Mouse (Mus musculus): ENCODE results near the gene Tmem94. TPM values are rescaled to one million over a fixed set of nuclear protein-coding genes. Genes with fewer than 3 reads are reported as not detected.

Tmem94 gene
- polyA plus RNA-seq, 1 experiment, result 84.7 TPM

DNA sequence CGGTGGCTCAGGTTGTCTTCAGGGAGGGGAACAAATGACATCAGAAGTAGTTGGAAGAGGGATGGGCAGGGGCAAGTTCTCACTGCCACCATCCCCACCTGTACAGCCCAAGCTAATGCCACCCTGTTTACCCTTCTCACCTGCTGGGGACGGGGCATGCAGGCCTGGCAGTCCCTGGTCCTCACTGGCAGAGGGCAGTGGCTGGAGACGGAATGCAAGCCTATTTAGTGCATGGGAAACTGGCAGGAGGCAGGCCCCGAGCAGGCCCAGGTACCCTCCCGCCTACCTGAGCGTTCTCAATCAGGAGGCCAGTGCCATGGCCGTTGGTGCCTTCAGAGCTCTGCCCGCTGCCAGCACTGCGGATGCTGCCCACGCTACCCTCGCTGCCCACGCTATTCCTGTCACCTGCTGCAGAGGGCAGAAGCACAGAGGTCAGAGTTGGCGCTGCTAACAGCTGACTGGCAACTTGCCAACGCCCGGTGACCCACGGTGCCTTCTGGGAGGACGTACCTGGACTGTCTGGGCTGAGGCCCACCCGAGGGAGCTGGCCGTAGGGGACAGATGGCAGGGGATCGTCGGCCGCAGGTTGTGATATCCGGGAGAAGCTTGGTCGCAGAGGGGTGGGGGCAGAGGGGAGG lies 38.0 kb downstream of the Tmem94 start:
- Histone ChIP-seq H3K4me3 (ENCODE audit: control insufficient read depth, insufficient read depth, low read length) (no peak overlapping the region), H3K36me3 (ENCODE audit: control insufficient read depth, insufficient read depth, low read length) (peaks cover under 1% of the 10 kb centered on the region; the same call in 1 of the 2 replicates)
- WGBS, result 96% methylated on average over 24 of the region's 24 CpGs

DNA sequence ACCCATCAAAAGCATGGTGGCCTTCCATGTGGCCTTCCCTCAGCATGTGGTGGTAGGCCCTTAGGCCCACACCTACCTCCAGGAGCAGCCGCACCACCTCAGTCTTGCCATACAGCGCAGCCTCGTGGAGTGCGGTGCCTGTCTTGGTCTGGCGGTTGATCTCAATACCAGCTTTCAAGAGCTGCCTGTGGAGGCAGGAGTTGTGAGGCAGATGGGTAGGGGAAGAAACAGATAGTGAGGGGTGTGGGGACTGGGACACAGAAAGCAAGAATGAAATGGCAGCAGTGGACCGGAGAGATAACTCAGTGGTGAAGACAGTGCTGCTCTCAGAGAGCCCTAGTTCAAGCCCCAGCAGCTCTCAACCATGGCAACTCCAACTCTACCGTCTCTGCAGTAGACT lies 39.8 kb downstream of the Tmem94 start:
- TF ChIP-seq POLR2A (IDR thresholded peaks at IDR 0.05; ENCODE audit: control insufficient read depth, extremely low read depth, insufficient read depth, low read length, poor library complexity), result no peak
- TF ChIP-seq CTCF (IDR thresholded peaks at IDR 0.05; ENCODE audit: borderline replicate concordance, control insufficient read depth, extremely low read depth, insufficient read depth, low read length, poor library complexity), result no peak
- Histone ChIP-seq H3K36me3 (ENCODE audit: control insufficient read depth, insufficient read depth, low read length) (no peaks in the 10 kb centered on the region), H3K27me3 (ENCODE audit: control insufficient read depth, insufficient read depth, low read length) (no peaks in the 10 kb centered on the region), H3K4me1 (replicated peaks; ENCODE audit: control insufficient read depth, insufficient read depth, low read length) (peaks cover 7% of the 10 kb centered on the region; the same call in 1 of the 2 replicates), H3K4me3 (ENCODE audit: control insufficient read depth, insufficient read depth, low read length) (no peak overlapping the region), H3K27ac (ENCODE audit: control insufficient read depth, insufficient read depth, low read length) (no peak overlapping the region)
- WGBS, result 97% methylated on average over 7 of the region's 7 CpGs
- DNase-seq, result no peak

More for the DNA sequence above, 38.0 kb downstream of the Tmem94 start:
- no peaks in the 10 kb centered on the region for H3K4me1 ChIP-seq (replicated peaks; ENCODE audit: control insufficient read depth, insufficient read depth, low read length)
- no peaks in the 10 kb centered on the region for H3K27me3 ChIP-seq (ENCODE audit: control insufficient read depth, insufficient read depth, low read length)
- no peak for DNase-seq
- H3K27ac ChIP-seq (ENCODE audit: control insufficient read depth, insufficient read depth, low read length), result no peak overlapping the region
- TF ChIP-seq CTCF (IDR thresholded peaks at IDR 0.05; ENCODE audit: borderline replicate concordance, control insufficient read depth, extremely low read depth, insufficient read depth, low read length, poor library complexity) (no peak), POLR2A (IDR thresholded peaks at IDR 0.05; ENCODE audit: control insufficient read depth, extremely low read depth, insufficient read depth, low read length, poor library complexity) (no peak)

DNA sequence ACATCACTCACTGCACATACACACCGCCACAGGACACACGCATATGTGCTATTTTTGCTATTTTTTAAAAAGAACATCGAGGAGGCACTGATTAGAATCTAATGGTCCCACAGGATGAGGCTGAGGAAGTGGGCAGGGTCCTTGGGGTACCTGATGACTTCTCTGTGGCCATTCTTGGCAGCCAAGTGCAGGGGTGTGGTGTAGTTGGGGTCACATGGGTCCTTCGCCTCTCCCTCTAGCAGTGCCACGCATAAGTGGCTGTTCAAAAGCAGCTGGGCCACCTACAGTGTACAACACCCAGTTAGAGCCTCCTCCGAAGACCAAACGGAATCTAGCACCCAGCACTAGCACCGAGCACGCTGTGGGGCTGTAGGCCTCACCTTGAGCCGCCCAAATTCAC lies 40.9 kb downstream of the Tmem94 start:
- 86% methylated on average over 10 of the region's 10 CpGs for WGBS
- no peak for TF ChIP-seq CTCF (IDR thresholded peaks at IDR 0.05; ENCODE audit: borderline replicate concordance, control insufficient read depth, extremely low read depth, insufficient read depth, low read length, poor library complexity)

DNA sequence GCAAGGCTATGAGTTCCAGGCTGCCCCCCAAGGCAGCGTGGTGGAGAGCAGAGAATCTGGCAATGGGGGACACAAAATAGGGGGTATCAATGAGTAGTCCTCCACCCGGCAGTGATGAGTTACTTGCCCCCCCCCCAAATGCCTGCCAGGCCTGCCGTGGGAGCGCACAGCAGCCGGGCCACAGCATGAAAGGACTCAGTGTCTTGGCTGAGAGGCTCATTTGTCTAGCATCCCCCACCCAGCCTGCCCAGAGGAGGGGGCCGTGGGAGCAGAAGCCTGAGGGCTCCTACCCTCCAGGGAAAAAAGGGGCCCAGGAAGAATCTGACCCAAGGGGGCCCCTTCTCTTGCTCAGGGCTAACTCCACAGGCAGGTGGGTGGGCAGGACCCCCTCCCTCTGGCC lies 42.1 kb downstream of the Tmem94 start:
- Histone ChIP-seq H3K36me3 (ENCODE audit: control insufficient read depth, insufficient read depth, low read length) (no peaks in the 10 kb centered on the region), H3K27me3 (ENCODE audit: control insufficient read depth, insufficient read depth, low read length) (no peaks in the 10 kb centered on the region), H3K4me1 (replicated peaks; ENCODE audit: control insufficient read depth, insufficient read depth, low read length) (peaks cover 7% of the 10 kb centered on the region; the same call in 1 of the 2 replicates), H3K27ac (ENCODE audit: control insufficient read depth, insufficient read depth, low read length) (no peak overlapping the region), H3K4me3 (ENCODE audit: control insufficient read depth, insufficient read depth, low read length) (no peak overlapping the region)
- TF ChIP-seq CTCF (IDR thresholded peaks at IDR 0.05; ENCODE audit: borderline replicate concordance, control insufficient read depth, extremely low read depth, insufficient read depth, low read length, poor library complexity) (no peak), POLR2A (IDR thresholded peaks at IDR 0.05; ENCODE audit: control insufficient read depth, extremely low read depth, insufficient read depth, low read length, poor library complexity) (no peak)
- WGBS, result 95% methylated on average over 6 of the region's 6 CpGs
- DNase-seq, result no peak

More for the DNA sequence above, 40.9 kb downstream of the Tmem94 start:
- no peak for DNase-seq
- no peaks in the 10 kb centered on the region for H3K36me3 ChIP-seq (ENCODE audit: control insufficient read depth, insufficient read depth, low read length)
- H3K4me1 ChIP-seq (replicated peaks; ENCODE audit: control insufficient read depth, insufficient read depth, low read length), result peaks cover 7% of the 10 kb centered on the region; the same call in 1 of the 2 replicates
- no peak overlapping the region for H3K27ac ChIP-seq (ENCODE audit: control insufficient read depth, insufficient read depth, low read length)
- no peak overlapping the region for H3K4me3 ChIP-seq (ENCODE audit: control insufficient read depth, insufficient read depth, low read length)
- H3K27me3 ChIP-seq (ENCODE audit: control insufficient read depth, insufficient read depth, low read length), result no peaks in the 10 kb centered on the region

DNA sequence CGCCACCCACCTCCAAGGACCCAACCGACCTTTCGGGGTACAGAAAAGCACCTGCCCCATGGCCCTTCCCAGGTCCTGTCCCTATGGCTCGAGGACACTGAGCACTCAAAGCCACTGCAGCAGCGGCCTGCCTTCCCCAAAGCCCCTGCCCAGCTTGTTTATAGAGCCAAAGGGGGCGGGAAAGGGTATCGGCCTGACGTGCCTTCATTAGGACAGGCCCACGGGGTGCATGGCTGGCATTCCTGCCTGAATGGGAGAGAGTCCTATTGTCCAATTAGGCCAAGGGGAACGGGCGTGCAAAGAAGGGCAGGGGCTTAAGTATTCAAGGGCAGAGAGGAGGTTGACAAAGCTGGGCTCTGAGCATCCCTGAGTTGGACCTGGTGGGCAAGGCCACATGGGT lies 42.7 kb downstream of the Tmem94 start:
- 95% methylated on average over 11 of the region's 11 CpGs for WGBS
- no peaks in the 10 kb centered on the region for H3K36me3 ChIP-seq (ENCODE audit: control insufficient read depth, insufficient read depth, low read length)
- H3K4me1 ChIP-seq (replicated peaks; ENCODE audit: control insufficient read depth, insufficient read depth, low read length), result peaks cover 12% of the 10 kb centered on the region
- no peak for TF ChIP-seq CTCF (IDR thresholded peaks at IDR 0.05; ENCODE audit: borderline replicate concordance, control insufficient read depth, extremely low read depth, insufficient read depth, low read length, poor library complexity)
- TF ChIP-seq POLR2A (IDR thresholded peaks at IDR 0.05; ENCODE audit: control insufficient read depth, extremely low read depth, insufficient read depth, low read length, poor library complexity), result no peak
- H3K4me3 ChIP-seq (ENCODE audit: control insufficient read depth, insufficient read depth, low read length), result no peak overlapping the region
- DNase-seq, result no peak
- H3K27ac ChIP-seq (ENCODE audit: control insufficient read depth, insufficient read depth, low read length), result no peak overlapping the region
- no peaks in the 10 kb centered on the region for H3K27me3 ChIP-seq (ENCODE audit: control insufficient read depth, insufficient read depth, low read length)

DNA sequence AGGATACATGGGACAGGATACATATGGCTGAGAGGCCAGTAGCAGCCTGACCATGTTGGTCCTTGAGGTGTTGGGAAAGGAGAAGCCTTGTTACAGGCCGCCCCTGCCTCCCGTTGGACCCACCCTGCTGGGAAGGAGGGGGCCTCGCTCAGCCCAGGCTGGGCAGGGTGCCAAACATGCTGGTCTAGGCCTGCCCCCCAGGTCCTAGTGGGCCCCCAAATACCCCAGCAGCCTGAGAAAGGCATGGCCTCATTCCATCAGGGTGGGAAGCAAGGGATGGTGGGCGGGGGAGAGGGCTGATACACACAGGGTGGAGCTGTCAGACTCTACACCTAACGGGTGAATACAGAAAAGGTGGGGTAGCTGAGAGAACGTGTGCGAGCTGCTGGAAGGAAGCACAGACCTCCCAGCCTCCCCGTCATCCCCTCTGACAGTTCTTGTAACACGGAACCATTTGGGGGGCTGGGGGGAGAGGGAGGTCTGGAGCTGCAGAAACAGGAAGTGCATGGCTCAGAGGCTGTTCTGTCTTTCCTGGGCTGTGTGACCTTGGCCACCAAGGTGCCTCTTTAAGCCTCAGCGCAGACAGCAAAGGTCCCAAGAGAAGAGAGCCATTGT lies 43.6 kb downstream of the Tmem94 start:
- H3K27ac ChIP-seq (ENCODE audit: control insufficient read depth, insufficient read depth, low read length), result no peak overlapping the region
- no peaks in the 10 kb centered on the region for H3K36me3 ChIP-seq (ENCODE audit: control insufficient read depth, insufficient read depth, low read length)
- no peaks in the 10 kb centered on the region for H3K27me3 ChIP-seq (ENCODE audit: control insufficient read depth, insufficient read depth, low read length)
- H3K4me1 ChIP-seq (replicated peaks; ENCODE audit: control insufficient read depth, insufficient read depth, low read length), result peaks cover 16% of the 10 kb centered on the region
- TF ChIP-seq CTCF (IDR thresholded peaks at IDR 0.05; ENCODE audit: borderline replicate concordance, control insufficient read depth, extremely low read depth, insufficient read depth, low read length, poor library complexity) (no peak), POLR2A (IDR thresholded peaks at IDR 0.05; ENCODE audit: control insufficient read depth, extremely low read depth, insufficient read depth, low read length, poor library complexity) (no peak)
- no peak for DNase-seq
- 51% methylated on average over 10 of the region's 10 CpGs for WGBS
- no peak overlapping the region for H3K4me3 ChIP-seq (ENCODE audit: control insufficient read depth, insufficient read depth, low read length)

Measured in thymus, adult 2 months (tissue).